Comparison of ENCODE assay signal across 37 mouse cellular contexts in the genomic region with DNA sequence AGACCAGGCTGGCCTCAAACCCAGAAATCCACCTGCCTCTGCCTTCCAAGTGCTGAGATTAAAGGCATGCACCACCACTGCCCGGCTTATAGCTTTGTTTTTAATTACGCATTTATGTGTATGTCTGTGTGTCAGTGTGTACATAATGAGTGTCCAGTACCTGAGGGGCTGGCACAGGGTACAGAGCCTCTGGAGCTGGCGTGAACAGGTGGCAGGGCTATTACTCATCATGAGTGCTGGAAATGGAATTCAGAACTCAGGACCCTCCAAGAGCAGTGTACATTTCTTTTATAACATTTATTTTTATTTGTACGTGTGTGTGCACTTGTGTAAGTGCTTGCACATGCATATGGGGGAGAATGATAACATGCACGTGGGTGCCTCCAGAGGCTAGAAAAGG. TPM values are rescaled to one million over a fixed set of nuclear protein-coding genes. Genes with fewer than 3 reads are reported as not detected.
"Had no signal": no experiment of that assay in that cellular context is flagged by ENCODE, and none has a peak within 500 bp of the region (broad histone marks: within the 10 kb centered on the region; RNA-seq: fewer than 3 reads in every experiment).

No protein-coding gene starts in this region.

- H3K27me3 ChIP-seq: limb, embryonic 12.5 days; limb, embryonic 13.5 days; limb, embryonic 15.5 days; liver, embryonic 12.5 days; liver, embryonic 13.5 days; liver, embryonic 15.5 days; lung, embryonic 15.5 days; megakaryocyte, embryonic 14.5 days; midbrain, embryonic 12.5 days; midbrain, embryonic 13.5 days; midbrain, embryonic 15.5 days had no signal

- H3K27ac ChIP-seq: limb, embryonic 10.5 days; limb, embryonic 12.5 days; limb, embryonic 13.5 days; liver, embryonic 12.5 days; liver, embryonic 13.5 days; liver, embryonic 14.5 days; liver, embryonic 15.5 days; macrophage; midbrain, embryonic 10.5 days; midbrain, embryonic 12.5 days; midbrain, embryonic 13.5 days; midbrain, embryonic 15.5 days had no signal

- DNase-seq: left cerebral cortex, postnatal 4 days; liver; liver, embryonic 13.5 days; liver, postnatal 0 days; lung, adult 18-20 months; lung, adult 2 months; lung, embryonic 14.5 days; lung, postnatal 10 days; lung, postnatal 14 days; lung, postnatal 36 days; lung, postnatal 4 days; midbrain, embryonic 14.5 days had no signal

- H3K4me3 ChIP-seq: limb, embryonic 10.5 days; limb, embryonic 12.5 days; limb, embryonic 13.5 days; limb, embryonic 15.5 days; liver, embryonic 12.5 days; liver, embryonic 13.5 days; liver, embryonic 15.5 days; lung, embryonic 15.5 days; megakaryocyte, embryonic 14.5 days; midbrain, embryonic 10.5 days; midbrain, embryonic 12.5 days; midbrain, embryonic 13.5 days; midbrain, embryonic 15.5 days had no signal

- H3K4me2 ChIP-seq: limb, embryonic 12.5 days; limb, embryonic 13.5 days; limb, embryonic 15.5 days; liver, embryonic 11.5 days; liver, embryonic 12.5 days; liver, embryonic 13.5 days; liver, embryonic 15.5 days; lung, embryonic 14.5 days; lung, embryonic 15.5 days; midbrain, embryonic 11.5 days; midbrain, embryonic 12.5 days; midbrain, embryonic 13.5 days; midbrain, embryonic 15.5 days had no signal

RNA-seq across cellular contexts. Expression of a gene that starts 36.3 kb away (rescaled TPM):
- total RNA-seq: monocyte, adult 5-6 weeks had no signal

RNA-seq across cellular contexts. Expression of a gene that starts 39.1 kb away (rescaled TPM):
- total RNA-seq: liver, adult 2 months; megakaryocyte, adult 5-6 weeks; megakaryocyte-erythroid progenitor cell, adult 5-6 weeks; midbrain, postnatal 0 days; monocyte, adult 5-6 weeks had no signal
- polyA plus RNA-seq: limb, embryonic 11.5 days; limb, embryonic 12.5 days; liver, adult 2 months; liver, embryonic 11.5 days; liver, embryonic 12.5 days; liver, embryonic 15.5 days; liver, embryonic 16.5 days; liver, postnatal 0 days; lung, embryonic 14.5 days; lung, postnatal 0 days; macrophage; midbrain, embryonic 14.5 days; midbrain, postnatal 0 days; neural tube, embryonic 11.5 days had no signal
